Mouse (Mus musculus) hematopoietic stem cell, adult 5-6 weeks (primary cell): ENCODE results near the gene Cdk10. TPM values are rescaled to one million over a fixed set of nuclear protein-coding genes. Genes with fewer than 3 reads are reported as not detected.
"Not testable (repeated sequence)": the region's sequence is repeated elsewhere in the genome, so short reads cannot be mapped to it uniquely, and the experiment has no call there.

Experiments
- ATAC-seq, 2 experiments: fragments of 125-278 bp in 1 of 2; replicated peaks in 1 of 2; 2 replicates each; pipeline ENCODE4 v1.8.0; 2016 to 2017; ENCODE audit warnings: inconsistent platforms in 2 of 2, mild to moderate bottlenecking in 2 of 2, moderate number of reproducible peaks in 2 of 2, low read depth in 1 of 2, moderate TSS enrichment in 1 of 2; ENCODE audit not compliant: low FRiP score in 2 of 2, poor library complexity in 2 of 2, severe bottlenecking in 2 of 2, insufficient read depth in 1 of 2, low TSS enrichment in 1 of 2
- total RNA-seq: library from RNA; stranded (forward); fragments of 172-1452, 232-1000 nt; gene quantifications from 2 replicates; pipeline ENCODE4 v1.2.3, GENCODE M21; 2017

The Cdk10 gene
- total RNA-seq, 1 experiment from 2014 or later: 39.1 TPM

- no peak for ATAC-seq
These were observed 3.7 kb upstream of the Cdk10 start for GRCm38 (mm10) chr8:123220917-123221316.

- ATAC-seq: no peak
These were observed 3.8 kb downstream of the Cdk10 start for GRCm38 (mm10) chr8:123228416-123228815.

- ATAC-seq: not testable (repeated sequence)
These were observed 5.7 kb downstream of the Cdk10 start for GRCm38 (mm10) chr8:123230326-123230725.

GRCm38 (mm10) chr8:123231742-123232141 is 7.1 kb downstream of the Cdk10 start:
- no peak for ATAC-seq

- ATAC-seq: no peak
These were observed 7.9 kb downstream of the Cdk10 start for GRCm38 (mm10) chr8:123232553-123232952.

GRCm38 (mm10) chr8:123233300-123233699 is 8.7 kb downstream of the Cdk10 start:
- ATAC-seq: no peak

- ATAC-seq: no peak
These were observed 9.1 kb downstream of the Cdk10 start for GRCm38 (mm10) chr8:123233760-123234159.

GRCm38 (mm10) chr8:123234918-123235519 is 10.4 kb downstream of the Cdk10 start:
- no peak for ATAC-seq

GRCm38 (mm10) chr8:123235520-123236497 is 11.2 kb downstream of the Cdk10 start, which contains the start of gene Spata2l:
Gene Spata2l (minus strand): TSS chr8:123236233.
- ATAC-seq: peak; percentile 95 to 96

- no peak for ATAC-seq
These were observed 14.8 kb downstream of the Cdk10 start for GRCm38 (mm10) chr8:123239398-123239797.

- ATAC-seq: no peak
These were observed 17.7 kb downstream of the Cdk10 start for GRCm38 (mm10) chr8:123242107-123242923.

- no peak for ATAC-seq
These were observed 18.4 kb downstream of the Cdk10 start for GRCm38 (mm10) chr8:123243053-123243452.

GRCm38 (mm10) chr8:123244382-123244781 is 19.7 kb downstream of the Cdk10 start:
- ATAC-seq: no peak

GRCm38 (mm10) chr8:123245543-123245942 is 20.9 kb downstream of the Cdk10 start:
- ATAC-seq: no peak

GRCm38 (mm10) chr8:123247748-123248147 is 23.1 kb downstream of the Cdk10 start:
- no peak for ATAC-seq

GRCm38 (mm10) chr8:123248596-123248995 is 24.0 kb downstream of the Cdk10 start:
- ATAC-seq: no peak

- ATAC-seq: no peak
These were observed 26.3 kb downstream of the Cdk10 start for GRCm38 (mm10) chr8:123250940-123251339.

- ATAC-seq: no peak
These were observed 28.3 kb downstream of the Cdk10 start for GRCm38 (mm10) chr8:123252925-123253324.
